Mouse (Mus musculus): Measurements from ENCODE around the gene Podxl.

DNA sequence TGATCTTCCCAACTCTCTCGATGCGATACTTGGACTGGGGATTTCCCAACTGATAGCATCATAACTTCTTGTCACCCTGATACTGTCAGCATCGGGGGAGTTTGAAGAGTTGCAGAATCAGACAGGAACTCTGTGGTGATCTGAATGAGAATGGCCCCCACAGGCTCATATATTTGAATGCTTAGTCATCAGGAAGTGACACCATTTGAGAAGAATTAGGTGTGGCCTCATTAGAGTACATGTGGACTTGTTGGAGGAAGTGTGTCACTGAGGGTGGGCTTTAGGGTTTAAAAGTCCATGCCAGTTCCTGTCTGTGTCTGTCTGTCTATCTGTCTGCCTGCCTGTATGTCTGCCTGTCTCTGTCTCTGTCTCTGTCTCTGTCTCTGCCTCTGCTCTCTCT, 31.9 kb downstream of the Podxl start:
- TF ChIP-seq CTCF (IDR thresholded peaks at IDR 0.05; ENCODE audit: low read depth, low read length): no peak
- TF ChIP-seq POLR2A (IDR thresholded peaks at IDR 0.05; ENCODE audit: insufficient read depth, low read length): no peak

Data from ES-Bruce4 (cell line).